Mouse (Mus musculus) heart, adult 2 months (tissue): Measurements from ENCODE around the gene Pkmyt1.

Source experiments
- CTCF ChIP-seq: fragments of 200-600 bp; IDR thresholded peaks from 2 replicates; pipeline ENCODE4 v1.8.1; 2022; ENCODE audit warnings: antibody characterized with exemption, mild to moderate bottlenecking, moderate library complexity
- EP300 ChIP-seq: fragments of 200-500 bp; IDR thresholded peaks from 2 replicates; pipeline ENCODE4 v1.6.1; 2011; ENCODE audit warnings: low read depth, low read length, control low read depth; ENCODE audit not compliant: insufficient read depth

DNA sequence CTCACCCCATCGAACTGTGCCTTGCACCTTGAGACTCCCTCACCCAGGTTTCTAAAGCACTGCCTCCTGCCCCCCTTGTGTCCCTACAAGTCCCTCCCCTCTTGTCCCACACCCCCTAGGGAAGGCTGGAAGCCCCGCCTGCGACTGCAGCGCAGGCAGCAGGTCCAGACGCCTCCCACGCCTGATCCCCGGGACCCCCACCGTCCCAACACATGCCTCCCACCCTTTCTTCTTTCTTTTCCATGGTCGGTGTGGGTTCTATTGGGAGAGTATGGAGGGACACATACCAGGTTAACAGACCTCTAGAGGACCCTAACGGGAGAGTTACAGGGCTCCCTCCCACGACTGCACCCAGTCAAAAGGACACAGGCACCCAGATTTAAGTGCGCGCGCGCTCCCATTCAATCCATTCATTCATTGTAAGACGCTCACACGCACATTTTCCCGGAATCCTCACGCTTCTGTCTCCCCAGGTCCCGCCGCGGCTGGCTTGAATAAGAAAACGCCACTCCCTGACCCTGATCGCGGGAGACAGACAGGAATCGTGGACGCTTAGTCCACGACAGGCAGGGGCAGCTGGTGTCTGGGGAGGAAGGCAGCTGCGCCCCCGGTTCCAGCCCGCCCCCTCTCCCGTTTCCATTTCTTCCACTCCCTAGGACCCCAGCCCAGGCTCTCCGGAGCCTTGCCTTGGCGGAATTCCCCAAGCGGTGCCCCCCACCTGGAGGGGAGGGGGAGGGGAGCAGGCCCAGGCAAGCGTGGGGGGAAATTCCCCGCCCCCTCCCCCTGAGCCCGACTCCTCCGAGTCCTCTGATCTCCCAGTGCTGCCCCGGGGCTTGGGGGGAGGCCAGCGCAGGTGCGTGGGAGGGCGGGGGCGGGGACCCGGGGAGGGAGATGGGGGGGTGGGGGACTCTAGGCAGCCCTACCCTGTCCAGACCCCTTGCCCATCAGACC is 19.4 kb downstream of the Pkmyt1 start, which contains the start of gene Kremen2:
- no peak for TF ChIP-seq CTCF
- no peak for TF ChIP-seq EP300
